ENCODE assay signal across 17 mouse cellular contexts in the genomic region with DNA sequence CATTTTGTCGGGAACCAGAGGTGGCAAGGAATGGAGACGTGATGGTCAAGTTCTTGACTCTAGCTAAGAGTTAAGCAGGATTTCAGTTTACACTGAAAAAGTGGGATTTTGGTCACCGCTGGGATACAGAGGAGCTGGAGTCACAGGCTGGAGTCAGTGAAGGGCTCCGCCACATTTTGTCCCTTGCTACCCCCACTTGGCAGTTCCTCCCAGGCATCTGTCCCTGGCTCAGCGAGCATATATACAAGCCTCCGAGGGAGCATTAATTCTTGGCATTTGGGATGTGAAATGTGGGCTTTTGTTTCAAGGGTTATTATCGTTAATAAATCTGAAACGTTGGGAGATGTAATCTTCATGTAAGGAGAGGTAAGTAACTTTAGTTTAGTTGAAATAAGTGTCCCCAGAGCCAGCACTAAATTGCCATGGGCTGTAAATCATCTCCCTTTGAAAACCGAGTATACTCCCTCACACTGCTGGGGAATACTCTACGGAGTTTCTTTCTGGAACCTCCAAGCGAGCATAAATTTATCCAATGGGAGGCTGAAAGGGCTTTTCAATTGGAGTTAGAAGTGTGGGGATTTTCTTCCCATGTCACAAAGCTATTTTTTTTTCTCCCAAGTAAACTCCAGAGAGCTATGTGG. TPM values are rescaled to one million over a fixed set of nuclear protein-coding genes. Genes with fewer than 3 reads are reported as not detected.
DNase-seq lines count a peak whose midpoint lies in the region; ATAC-seq lines count a peak whose summit lies in the region.
"Had no signal": no experiment of that assay in that cellular context is flagged by ENCODE, and none has a peak within 500 bp of the region (broad histone marks: within the 10 kb centered on the region; RNA-seq: fewer than 3 reads in every experiment).

No protein-coding gene starts in this region.

- H3K4me2 ChIP-seq in kidney, embryonic 14.5 days (replicated peaks; ENCODE audit: low read depth, low read length), result peak overlapping the region; percentile 26
- H3K4me2 ChIP-seq in midbrain, embryonic 14.5 days (ENCODE audit: low read length), result peak overlapping the region; percentile 9; the same call in 1 of the 2 replicates
- H3K4me2 ChIP-seq in midbrain, embryonic 13.5 days (replicated peaks), result no peak overlapping the region
- H3K4me2 ChIP-seq in neural tube, embryonic 14.5 days (ENCODE audit: low read depth, low read length), result peak overlapping the region; percentile 15; the same call in 1 of the 2 replicates
- H3K4me2 ChIP-seq: hindbrain, embryonic 15.5 days; liver, embryonic 15.5 days had no signal

- 9% methylated on average over 11 of the region's 11 CpGs for whole genome bisulfite sequencing in kidney, embryonic 14.5 days
- WGBS in midbrain, embryonic 14.5 days, result 55% methylated on average over 11 of the region's 11 CpGs
- WGBS in midbrain, embryonic 13.5 days, result 57% methylated on average over 11 of the region's 11 CpGs
- WGBS in neural tube, embryonic 14.5 days, result 18% methylated on average over 11 of the region's 11 CpGs

- H3K4me1 ChIP-seq in kidney, embryonic 14.5 days (ENCODE audit: control insufficient read depth, insufficient read depth, low read length), result peaks cover 25% of the 10 kb centered on the region
- H3K4me1 ChIP-seq in midbrain, embryonic 14.5 days (ENCODE audit: control insufficient read depth, insufficient read depth, low read length), result peaks cover 7% of the 10 kb centered on the region
- peaks cover 23% of the 10 kb centered on the region for H3K4me1 ChIP-seq in midbrain, embryonic 13.5 days (replicated peaks)
- H3K4me1 ChIP-seq in neural tube, embryonic 14.5 days (ENCODE audit: control insufficient read depth, insufficient read depth, low read length), result peaks cover 26% of the 10 kb centered on the region
- H3K4me1 ChIP-seq: liver, embryonic 15.5 days had no signal

- peaks cover 10% of the 10 kb centered on the region for H3K27me3 ChIP-seq in kidney, embryonic 14.5 days (ENCODE audit: control insufficient read depth, insufficient read depth, low read length)
- peaks cover 17% of the 10 kb centered on the region for H3K27me3 ChIP-seq in midbrain, embryonic 14.5 days (ENCODE audit: control insufficient read depth, insufficient read depth, low read length)
- H3K27me3 ChIP-seq in midbrain, embryonic 13.5 days, result peaks cover 32% of the 10 kb centered on the region
- H3K27me3 ChIP-seq in neural tube, embryonic 14.5 days (ENCODE audit: control insufficient read depth, insufficient read depth, low read length), result peaks cover 4% of the 10 kb centered on the region; the same call in 1 of the 2 replicates
- H3K27me3 ChIP-seq: hindbrain, embryonic 15.5 days had no signal

- ATAC-seq in kidney, embryonic 14.5 days (ENCODE audit: low FRiP score, low TSS enrichment), result peak; percentile 73
- ATAC-seq in midbrain, embryonic 14.5 days (ENCODE audit: low FRiP score, low TSS enrichment), result no peak
- no peak for ATAC-seq in midbrain, embryonic 13.5 days
- peak; percentile 26; the same call in 1 of the 2 replicates for ATAC-seq in neural tube, embryonic 14.5 days (ENCODE audit: low read depth)
- ATAC-seq: intestine, postnatal 0 days had no signal

- 0 out of 2 replicates have a peak overlapping the region, but pooled peaks have one; percentile 12 for H3K9ac ChIP-seq in kidney, embryonic 14.5 days (ENCODE audit: low read depth, low read length)
- H3K9ac ChIP-seq in midbrain, embryonic 14.5 days (replicated peaks; ENCODE audit: low read length), result no peak overlapping the region
- no peak overlapping the region for H3K9ac ChIP-seq in midbrain, embryonic 13.5 days (replicated peaks)
- H3K9ac ChIP-seq in neural tube, embryonic 14.5 days (replicated peaks; ENCODE audit: low read depth, low read length), result no peak overlapping the region
- H3K9ac ChIP-seq: hindbrain, embryonic 15.5 days; liver, embryonic 15.5 days had no signal

- no peaks in the 10 kb centered on the region for H3K9me3 ChIP-seq in kidney, embryonic 14.5 days (ENCODE audit: control insufficient read depth, low read length)
- H3K9me3 ChIP-seq in midbrain, embryonic 14.5 days (ENCODE audit: control insufficient read depth, low read length), result no peaks in the 10 kb centered on the region
- H3K9me3 ChIP-seq in midbrain, embryonic 13.5 days, result no peaks in the 10 kb centered on the region
- no peaks in the 10 kb centered on the region for H3K9me3 ChIP-seq in neural tube, embryonic 14.5 days (ENCODE audit: control insufficient read depth, low read length)
- H3K9me3 ChIP-seq: hindbrain, embryonic 15.5 days; liver, embryonic 15.5 days; megakaryocyte, embryonic 14.5 days had no signal

- no peak overlapping the region; the same call in 1 of the 2 replicates for H3K4me3 ChIP-seq in kidney, embryonic 14.5 days (ENCODE audit: low read length)
- no peak overlapping the region for H3K4me3 ChIP-seq in midbrain, embryonic 14.5 days (replicated peaks; ENCODE audit: low read depth, low read length)
- H3K4me3 ChIP-seq in midbrain, embryonic 13.5 days (replicated peaks), result no peak overlapping the region
- no peak overlapping the region for H3K4me3 ChIP-seq in neural tube, embryonic 14.5 days (ENCODE audit: low read depth, low read length)
- H3K4me3 ChIP-seq: hindbrain, embryonic 15.5 days; layer of hippocampus, adult 2 months; liver, embryonic 15.5 days; megakaryocyte, embryonic 14.5 days had no signal

- peak overlapping the region; percentile 59; the same call in 1 of the 2 replicates for H3K27ac ChIP-seq in kidney, embryonic 14.5 days (ENCODE audit: low read depth, low read length)
- no peak overlapping the region for H3K27ac ChIP-seq in midbrain, embryonic 14.5 days (replicated peaks; ENCODE audit: low read depth, low read length)
- H3K27ac ChIP-seq in midbrain, embryonic 13.5 days, result no peak overlapping the region
- H3K27ac ChIP-seq in neural tube, embryonic 14.5 days (ENCODE audit: low read depth, low read length), result no peak overlapping the region
- H3K27ac ChIP-seq: hindbrain, embryonic 15.5 days; layer of hippocampus, adult 2 months; liver, embryonic 15.5 days had no signal

- H3K36me3 ChIP-seq in kidney, embryonic 14.5 days (ENCODE audit: control insufficient read depth, insufficient read depth, low read length), result no peaks in the 10 kb centered on the region
- no peaks in the 10 kb centered on the region for H3K36me3 ChIP-seq in midbrain, embryonic 14.5 days (ENCODE audit: control insufficient read depth, insufficient read depth, low read length)
- no peaks in the 10 kb centered on the region for H3K36me3 ChIP-seq in midbrain, embryonic 13.5 days
- no peaks in the 10 kb centered on the region for H3K36me3 ChIP-seq in neural tube, embryonic 14.5 days (ENCODE audit: control insufficient read depth, insufficient read depth, low read length)
- H3K36me3 ChIP-seq: hindbrain, embryonic 15.5 days; liver, embryonic 15.5 days had no signal

- no peak for DNase-seq in kidney, adult 18-20 months
- DNase-seq in midbrain, embryonic 14.5 days, result no peak
- peak; percentile 8 for DNase-seq in gonadal fat pad, adult 2 months (ENCODE audit: low read depth)
- DNase-seq in spleen, postnatal 14 days (ENCODE audit: low spot score in 2 of 2), result no peak
- DNase-seq in frontal cortex, adult 2 months (ENCODE audit: extremely low spot score in 1 of 2, low spot score in 1 of 2), result no peak
- DNase-seq: cerebellum, adult 9-10 months; left cerebral cortex, postnatal 4 days; lung, postnatal 10 days; thymus, postnatal 4 days had no signal

RNA-seq across cellular contexts. Expression of gene Crabp1, which starts 5.7 kb away (rescaled TPM):
- 103 and 140 TPM in 2 replicates for polyA plus RNA-seq in kidney, embryonic 14.5 days (2014; fragmentation: Nextera tagmentation; extraction: Ambion mirVana)
- polyA plus RNA-seq in midbrain, embryonic 14.5 days (2014; fragmentation: Nextera tagmentation; extraction: Ambion mirVana), result 34.8 and 35.1 TPM in 2 replicates
- polyA plus RNA-seq in midbrain, embryonic 13.5 days (2015; fragmentation: Nextera tagmentation; extraction: Ambion mirVana), result 83.3 and 117 TPM in 2 replicates
- polyA plus RNA-seq in gonadal fat pad, adult 2 months (2012; rRNA removed), result 3.5 and 6.7 TPM in 2 replicates
- polyA plus RNA-seq in neural tube, embryonic 14.5 days (2014; fragmentation: Nextera tagmentation; extraction: Ambion mirVana), result 589 and 733 TPM in 2 replicates
- 10.8 and 16.7 TPM in 2 replicates for polyA plus RNA-seq in frontal cortex, adult 2 months (2012; rRNA removed)

RNA-seq across cellular contexts. Expression of gene Wdr61, which starts 35.9 kb away (rescaled TPM):
- 162 and 192 TPM in 2 replicates for polyA plus RNA-seq in kidney, embryonic 14.5 days (2014; fragmentation: Nextera tagmentation; extraction: Ambion mirVana)
- polyA plus RNA-seq in midbrain, embryonic 14.5 days (2014; fragmentation: Nextera tagmentation; extraction: Ambion mirVana), result 111 and 114 TPM in 2 replicates
- 119 and 120 TPM in 2 replicates for polyA plus RNA-seq in midbrain, embryonic 13.5 days (2015; fragmentation: Nextera tagmentation; extraction: Ambion mirVana)
- 34.1 and 46.5 TPM in 2 replicates for polyA plus RNA-seq in gonadal fat pad, adult 2 months (2012; rRNA removed)
- 76.3 and 91.0 TPM in 2 replicates for polyA plus RNA-seq in neural tube, embryonic 14.5 days (2014; fragmentation: Nextera tagmentation; extraction: Ambion mirVana)
- 63.2 and 66.1 TPM in 2 replicates for polyA plus RNA-seq in frontal cortex, adult 2 months (2012; rRNA removed)

Comparison
In these comparisons a context has a peak if more than half of its experiments do, and no peak if none do; other contexts are left out.
1. ATAC-seq: peak in kidney, embryonic 14.5 days (single experiment) and neural tube, embryonic 14.5 days (single experiment); none in midbrain, embryonic 14.5 days (single experiment) and midbrain, embryonic 13.5 days (single experiment).